Mouse (Mus musculus): Measurements from ENCODE around the gene Tceal9.

DNA sequence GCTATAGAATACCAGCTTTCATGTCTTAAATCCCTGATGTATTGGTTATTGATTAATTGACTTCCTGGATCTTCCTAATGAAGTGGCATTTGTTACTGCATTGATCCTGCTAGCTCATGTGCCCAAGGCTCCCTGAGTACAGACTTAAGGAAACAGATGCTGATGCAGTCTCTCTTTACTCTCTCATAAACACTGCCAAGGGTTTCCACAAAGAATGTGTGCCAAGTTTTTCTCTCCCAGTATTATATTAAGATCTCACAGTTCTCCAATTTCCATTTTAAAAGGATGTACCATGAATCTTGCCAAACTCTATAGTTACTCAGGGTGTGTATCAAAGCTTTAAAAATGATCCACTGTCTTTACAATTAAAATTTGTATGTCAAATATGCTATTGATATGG lies 33.5 kb downstream of the Tceal9 start:
- no peak for TF ChIP-seq CTCF (IDR thresholded peaks at IDR 0.05; ENCODE audit: extremely low read depth, insufficient read depth, insufficient read length, insufficient replicate concordance)
- no peak for TF ChIP-seq POLR2A (IDR thresholded peaks at IDR 0.05; ENCODE audit: low read depth, low read length)
